Mouse (Mus musculus): ENCODE data around the gene C2cd4d. TPM values are rescaled to one million over a fixed set of nuclear protein-coding genes. Genes with fewer than 3 reads are reported as not detected.

The C2cd4d gene
- polyA plus RNA-seq, 1 experiment = 0.13 TPM

GRCm38 (mm10) chr3:94374636-94375035 lies 12.4 kb downstream of the C2cd4d start:
- Histone ChIP-seq H3K4me1 (ENCODE audit: control insufficient read depth, insufficient read depth, insufficient read length) (no peaks in the 10 kb centered on the region), H3K27ac (ENCODE audit: insufficient read depth, low read length) (no peak overlapping the region)

DNA sequence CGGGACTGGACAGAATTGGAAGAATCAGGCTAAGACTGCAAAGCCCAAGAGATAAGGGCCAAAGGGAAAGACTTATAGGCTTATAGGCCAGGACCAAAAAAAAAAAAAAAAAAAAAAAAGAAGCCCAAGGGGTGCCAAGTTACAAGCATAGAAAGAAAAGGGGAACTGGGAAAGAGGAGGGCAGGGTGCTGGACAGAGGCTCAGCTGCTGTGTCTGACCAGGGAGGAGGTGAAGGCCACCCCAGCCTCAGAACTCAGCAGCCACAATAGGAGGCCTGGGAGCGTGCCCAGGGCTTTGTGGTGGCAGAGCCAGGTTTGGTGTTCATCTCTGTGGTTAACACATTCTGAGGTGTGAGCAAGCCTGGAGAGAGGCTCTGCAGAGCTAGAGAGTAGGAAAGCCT lies 12.9 kb downstream of the C2cd4d start:
- no peak overlapping the region for H3K27ac ChIP-seq (ENCODE audit: insufficient read depth, low read length)
- 41% methylated on average over 2 of the region's 2 CpGs for WGBS
- H3K4me3 ChIP-seq (ENCODE audit: extremely low read depth, insufficient read depth, insufficient read length) = no peak overlapping the region
- no peaks in the 10 kb centered on the region for H3K36me3 ChIP-seq (ENCODE audit: control insufficient read depth, insufficient read depth, low read length)
- no peaks in the 10 kb centered on the region for H3K4me1 ChIP-seq (ENCODE audit: control insufficient read depth, insufficient read depth, insufficient read length)
- no peak for DNase-seq (ENCODE audit: low read depth in 1 of 2, low spot score in 2 of 2)
- H3K27me3 ChIP-seq (ENCODE audit: control insufficient read depth, insufficient read depth, low read length) = no peaks in the 10 kb centered on the region
- TF ChIP-seq POLR2A (IDR thresholded peaks at IDR 0.05; ENCODE audit: low read depth, low read length) (no peak), CTCF (IDR thresholded peaks at IDR 0.05; ENCODE audit: extremely low read depth, insufficient read depth, insufficient read length, insufficient replicate concordance) (no peak)

More at GRCm38 (mm10) chr3:94374636-94375035, 12.4 kb downstream of the C2cd4d start:
- H3K4me3 ChIP-seq (ENCODE audit: extremely low read depth, insufficient read depth, insufficient read length) = no peak overlapping the region
- H3K27me3 ChIP-seq (ENCODE audit: control insufficient read depth, insufficient read depth, low read length) = no peaks in the 10 kb centered on the region
- DNase-seq (ENCODE audit: low read depth in 1 of 2, low spot score in 2 of 2) = no peak
- H3K36me3 ChIP-seq (ENCODE audit: control insufficient read depth, insufficient read depth, low read length) = no peaks in the 10 kb centered on the region
- TF ChIP-seq CTCF (IDR thresholded peaks at IDR 0.05; ENCODE audit: extremely low read depth, insufficient read depth, insufficient read length, insufficient replicate concordance) (no peak), POLR2A (IDR thresholded peaks at IDR 0.05; ENCODE audit: low read depth, low read length) (no peak)

- Histone ChIP-seq H3K4me1 (ENCODE audit: control insufficient read depth, insufficient read depth, insufficient read length) (no peaks in the 10 kb centered on the region), H3K4me3 (ENCODE audit: extremely low read depth, insufficient read depth, insufficient read length) (no peak overlapping the region), H3K27ac (ENCODE audit: insufficient read depth, low read length) (no peak overlapping the region), H3K36me3 (ENCODE audit: control insufficient read depth, insufficient read depth, low read length) (no peaks in the 10 kb centered on the region), H3K27me3 (ENCODE audit: control insufficient read depth, insufficient read depth, low read length) (no peaks in the 10 kb centered on the region)
- no peak for DNase-seq (ENCODE audit: low read depth in 1 of 2, low spot score in 2 of 2)
- 63% methylated on average over 5 of the region's 5 CpGs for whole genome bisulfite sequencing
- TF ChIP-seq CTCF (IDR thresholded peaks at IDR 0.05; ENCODE audit: extremely low read depth, insufficient read depth, insufficient read length, insufficient replicate concordance) (no peak), POLR2A (IDR thresholded peaks at IDR 0.05; ENCODE audit: low read depth, low read length) (no peak)
These were observed 13.6 kb downstream of the C2cd4d start for GRCm38 (mm10) chr3:94375861-94376260.

DNA sequence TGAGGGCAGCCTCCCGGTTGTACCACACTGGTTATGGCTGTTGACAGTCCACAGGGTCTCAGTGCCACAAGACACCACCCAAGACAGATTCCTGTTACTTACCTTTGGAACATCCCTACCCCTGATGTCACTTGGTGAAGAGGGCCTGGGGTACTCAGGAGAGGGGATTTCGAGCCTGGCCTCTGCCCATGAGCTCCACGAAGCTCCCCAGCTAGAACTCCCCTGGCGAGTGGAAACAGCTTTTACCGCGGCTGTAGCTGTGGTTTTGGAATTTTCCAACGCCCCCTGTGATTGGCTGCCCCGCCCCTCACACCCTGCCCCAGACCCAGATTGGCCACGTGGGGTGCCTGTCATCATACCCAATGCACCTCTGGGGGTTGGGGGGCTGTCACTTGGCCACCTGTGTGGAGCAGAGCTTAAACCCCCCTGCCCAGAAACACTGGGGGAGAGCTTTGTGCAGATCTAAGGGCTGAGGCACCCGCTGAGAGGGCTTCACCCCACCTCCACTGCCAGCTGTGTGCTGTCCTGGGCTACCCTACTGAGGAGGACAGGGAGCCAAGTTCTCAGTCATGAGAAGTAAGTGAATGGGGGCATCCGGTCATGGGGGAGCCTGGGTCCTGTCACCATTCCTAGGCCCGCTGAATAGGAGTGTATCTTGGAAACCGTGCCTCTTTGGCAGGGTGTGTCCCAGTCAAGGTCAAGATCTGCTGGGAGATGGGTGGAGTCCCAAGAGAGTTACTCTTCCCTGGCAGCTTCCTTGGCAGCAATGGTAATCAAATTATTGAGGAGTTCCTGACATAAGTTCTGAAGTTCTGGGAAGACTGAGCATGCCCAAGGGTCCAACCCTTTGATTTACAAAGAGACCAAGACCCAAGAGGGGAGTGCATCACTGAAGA lies 15.0 kb downstream of the C2cd4d start:
- H3K27ac ChIP-seq (ENCODE audit: insufficient read depth, low read length) = no peak overlapping the region
- H3K4me1 ChIP-seq (ENCODE audit: control insufficient read depth, insufficient read depth, insufficient read length) = no peaks in the 10 kb centered on the region
- WGBS = 35% methylated on average over 13 of the region's 13 CpGs
- no peaks in the 10 kb centered on the region for H3K36me3 ChIP-seq (ENCODE audit: control insufficient read depth, insufficient read depth, low read length)
- H3K27me3 ChIP-seq (ENCODE audit: control insufficient read depth, insufficient read depth, low read length) = no peaks in the 10 kb centered on the region
- no peak for TF ChIP-seq CTCF (IDR thresholded peaks at IDR 0.05; ENCODE audit: extremely low read depth, insufficient read depth, insufficient read length, insufficient replicate concordance)
- TF ChIP-seq POLR2A (IDR thresholded peaks at IDR 0.05; ENCODE audit: low read depth, low read length) = no peak
- H3K4me3 ChIP-seq (ENCODE audit: extremely low read depth, insufficient read depth, insufficient read length) = no peak overlapping the region
- no peak for DNase-seq (ENCODE audit: low read depth in 1 of 2, low spot score in 2 of 2)

GRCm38 (mm10) chr3:94379831-94380510 lies 17.7 kb downstream of the C2cd4d start:
- H3K4me1 ChIP-seq (ENCODE audit: control insufficient read depth, insufficient read depth, insufficient read length) = no peaks in the 10 kb centered on the region
- DNase-seq (ENCODE audit: low read depth in 1 of 2, low spot score in 2 of 2) = no peak
- no peak overlapping the region for H3K4me3 ChIP-seq (ENCODE audit: extremely low read depth, insufficient read depth, insufficient read length)
- WGBS = 50% methylated on average over 9 of the region's 9 CpGs
- no peak overlapping the region for H3K27ac ChIP-seq (ENCODE audit: insufficient read depth, low read length)
- H3K36me3 ChIP-seq (ENCODE audit: control insufficient read depth, insufficient read depth, low read length) = no peaks in the 10 kb centered on the region
- TF ChIP-seq POLR2A (IDR thresholded peaks at IDR 0.05; ENCODE audit: low read depth, low read length) (no peak), CTCF (IDR thresholded peaks at IDR 0.05; ENCODE audit: extremely low read depth, insufficient read depth, insufficient read length, insufficient replicate concordance) (no peak)
- H3K27me3 ChIP-seq (ENCODE audit: control insufficient read depth, insufficient read depth, low read length) = no peaks in the 10 kb centered on the region

DNA sequence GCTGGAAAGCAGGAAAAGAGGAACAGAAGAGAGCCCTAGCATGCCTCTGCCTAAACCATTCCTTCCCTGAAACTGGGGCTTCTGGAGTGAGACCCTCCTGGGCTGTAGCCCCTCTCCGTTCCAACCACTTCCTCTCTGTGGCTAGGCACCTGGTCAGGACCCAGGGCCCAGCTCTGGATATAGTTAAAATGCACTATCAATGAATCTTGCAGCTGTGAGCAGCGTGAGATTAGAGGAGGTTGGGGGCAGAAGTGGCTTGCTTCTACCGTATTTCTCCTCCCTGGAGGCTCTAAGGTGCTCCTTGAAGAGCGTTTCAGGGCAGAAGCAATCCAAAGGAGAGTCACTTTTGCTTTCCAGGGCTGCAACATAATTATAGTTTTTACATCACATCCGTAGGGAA lies 20.1 kb downstream of the C2cd4d start:
- Histone ChIP-seq H3K27ac (ENCODE audit: insufficient read depth, low read length) (no peak overlapping the region), H3K27me3 (ENCODE audit: control insufficient read depth, insufficient read depth, low read length) (no peaks in the 10 kb centered on the region), H3K4me1 (ENCODE audit: control insufficient read depth, insufficient read depth, insufficient read length) (no peaks in the 10 kb centered on the region), H3K36me3 (ENCODE audit: control insufficient read depth, insufficient read depth, low read length) (no peaks in the 10 kb centered on the region), H3K4me3 (ENCODE audit: extremely low read depth, insufficient read depth, insufficient read length) (no peak overlapping the region)
- TF ChIP-seq POLR2A (IDR thresholded peaks at IDR 0.05; ENCODE audit: low read depth, low read length) = no peak
- TF ChIP-seq CTCF (IDR thresholded peaks at IDR 0.05; ENCODE audit: extremely low read depth, insufficient read depth, insufficient read length, insufficient replicate concordance) = no peak
- WGBS = 25% methylated on average over 5 of the region's 5 CpGs
- DNase-seq (ENCODE audit: low read depth in 1 of 2, low spot score in 2 of 2) = no peak
